Mouse (Mus musculus): Measurements from ENCODE around the gene Utp18. TPM values are rescaled to one million over a fixed set of nuclear protein-coding genes. Genes with fewer than 3 reads are reported as not detected.
A peak's percentile ranks its signal among the peaks of the same experiment; 100 is the strongest.

Gene Utp18
- polyA plus RNA-seq, 1 experiment from 2014 or later, result 40.6 TPM

DNA sequence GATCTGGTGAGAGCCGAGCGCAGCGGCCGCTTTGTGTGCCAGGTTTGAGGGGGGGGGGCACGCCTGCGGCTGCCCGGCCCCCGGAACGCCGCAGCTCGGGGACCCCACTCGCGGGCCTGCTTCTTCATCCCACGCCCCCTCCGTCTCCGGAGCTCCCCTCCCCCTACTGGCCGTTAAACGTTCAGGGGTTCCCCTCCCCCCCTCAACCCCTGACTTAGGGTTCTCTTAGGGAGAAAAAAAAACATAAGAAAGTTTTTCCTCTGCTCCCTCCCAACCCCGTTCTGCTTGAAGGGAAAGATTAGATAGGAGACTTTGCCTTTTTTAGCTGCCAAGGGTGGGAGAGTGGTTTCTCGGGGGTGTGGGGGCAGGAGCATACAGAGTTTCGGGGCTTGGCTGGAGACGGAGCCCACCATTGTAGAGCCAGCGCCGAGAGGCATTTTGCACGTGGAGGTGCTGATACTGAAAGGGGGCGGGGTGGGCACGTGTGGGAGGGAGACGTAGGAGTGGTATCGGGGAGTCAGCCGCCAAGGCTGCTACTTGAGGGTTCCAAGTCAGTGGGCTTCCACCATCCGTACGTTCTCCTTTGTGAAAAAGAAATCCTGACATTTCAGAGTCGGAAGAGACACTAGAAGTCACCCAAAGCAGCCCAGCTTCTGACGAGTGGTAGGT lies 979 bp upstream of the Utp18 start:
- H3K4me3 ChIP-seq (ENCODE audit: low read length), result peak overlapping the region; percentile 99
- H3K27me3 ChIP-seq (ENCODE audit: control insufficient read depth, insufficient read depth, low read length), result no peaks in the 10 kb centered on the region
- ATAC-seq (ENCODE audit: low FRiP score, low TSS enrichment), result no peak
- under 1% methylated on average over 32 of the region's 34 CpGs for WGBS
- H3K4me1 ChIP-seq (ENCODE audit: control insufficient read depth, insufficient read depth, low read length), result peaks cover 17% of the 10 kb centered on the region
- H3K9me3 ChIP-seq (ENCODE audit: control insufficient read depth, low read length), result no peaks in the 10 kb centered on the region
- H3K36me3 ChIP-seq (ENCODE audit: control insufficient read depth, insufficient read depth, low read length), result peaks cover 10% of the 10 kb centered on the region
- H3K9ac ChIP-seq (ENCODE audit: low read depth, low read length), result peak overlapping the region; percentile 94
- H3K27ac ChIP-seq (ENCODE audit: low read depth, low read length), result peak overlapping the region; percentile 87
- H3K4me2 ChIP-seq (replicated peaks; ENCODE audit: low read depth, low read length), result peak overlapping the region; percentile 60

DNA sequence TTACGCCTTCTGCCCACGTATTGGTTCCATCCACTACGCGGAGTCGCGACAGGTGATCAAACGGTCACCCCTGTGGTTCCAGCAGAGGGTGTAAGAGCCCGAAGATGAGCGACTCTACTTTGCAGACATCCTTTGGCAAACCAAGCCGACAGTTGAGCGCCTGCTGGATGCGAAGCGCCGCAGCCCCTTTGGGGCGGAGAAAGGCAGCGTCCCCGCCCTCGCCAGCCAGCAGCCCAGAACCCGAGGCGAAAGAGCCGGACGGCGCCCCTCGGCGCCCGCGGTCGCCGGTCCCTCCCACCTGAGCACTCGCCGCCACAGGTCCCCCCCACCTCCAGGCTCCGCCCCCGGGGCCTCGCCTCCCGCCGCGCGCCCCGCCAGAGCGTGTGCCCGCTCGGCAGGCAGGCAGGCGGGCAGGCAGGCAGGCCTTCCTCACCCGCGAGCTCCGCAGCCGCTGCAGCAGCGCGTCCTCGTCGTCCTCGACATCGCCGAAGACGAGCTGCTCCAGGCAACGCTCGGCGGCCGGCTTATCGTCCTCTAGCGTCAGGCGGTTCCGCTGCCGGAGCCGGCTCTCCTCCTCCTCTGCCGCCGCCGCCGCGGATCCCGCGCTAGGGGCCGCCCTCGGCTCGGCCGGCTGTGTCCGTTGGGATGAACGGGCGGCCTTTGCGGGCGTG lies 530 bp downstream of the Utp18 start:
- Histone ChIP-seq H3K4me2 (replicated peaks; ENCODE audit: low read depth, low read length) (peak overlapping the region; percentile 47), H3K27me3 (ENCODE audit: control insufficient read depth, insufficient read depth, low read length) (no peaks in the 10 kb centered on the region), H3K27ac (ENCODE audit: low read depth, low read length) (peak overlapping the region; percentile 87), H3K9me3 (ENCODE audit: control insufficient read depth, low read length) (no peaks in the 10 kb centered on the region), H3K4me3 (ENCODE audit: low read length) (peak overlapping the region; percentile 99), H3K36me3 (ENCODE audit: control insufficient read depth, insufficient read depth, low read length) (peaks cover 18% of the 10 kb centered on the region), H3K4me1 (ENCODE audit: control insufficient read depth, insufficient read depth, low read length) (peaks cover 17% of the 10 kb centered on the region), H3K9ac (ENCODE audit: low read depth, low read length) (peak overlapping the region; percentile 94)
- ATAC-seq (ENCODE audit: low FRiP score, low TSS enrichment), result peak; percentile 65
- under 1% methylated on average over 66 of the region's 81 CpGs for WGBS

DNA sequence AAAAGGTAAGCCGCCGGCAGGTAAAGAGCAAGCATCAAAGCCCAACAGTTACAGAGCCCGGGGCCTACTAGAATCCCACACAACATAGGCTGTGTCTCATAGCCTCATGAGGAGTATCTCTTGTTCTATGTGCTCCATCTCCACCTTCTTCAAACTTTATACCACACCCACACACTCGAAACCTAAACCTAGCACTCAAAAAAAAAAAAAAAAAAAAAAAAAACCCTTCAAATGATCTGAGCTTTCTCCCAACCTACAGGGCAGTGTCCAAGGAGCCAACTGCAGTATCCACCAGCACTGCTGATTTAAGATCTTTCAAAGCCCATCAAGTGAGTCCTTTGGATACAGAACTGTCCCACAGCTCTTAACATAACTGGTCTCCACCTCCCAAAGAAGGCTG lies 1.5 kb downstream of the Utp18 start:
- Histone ChIP-seq H3K9ac (ENCODE audit: low read depth, low read length) (peak overlapping the region; percentile 94; the same call in 1 of the 2 replicates), H3K4me3 (ENCODE audit: low read length) (peak overlapping the region; percentile 99; the same call in 1 of the 2 replicates), H3K9me3 (ENCODE audit: control insufficient read depth, low read length) (no peaks in the 10 kb centered on the region), H3K4me1 (ENCODE audit: control insufficient read depth, insufficient read depth, low read length) (peaks cover 17% of the 10 kb centered on the region), H3K27ac (ENCODE audit: low read depth, low read length) (no peak overlapping the region), H3K4me2 (replicated peaks; ENCODE audit: low read depth, low read length) (peak overlapping the region; percentile 47), H3K27me3 (ENCODE audit: control insufficient read depth, insufficient read depth, low read length) (no peaks in the 10 kb centered on the region), H3K36me3 (ENCODE audit: control insufficient read depth, insufficient read depth, low read length) (peaks cover 27% of the 10 kb centered on the region)
- ATAC-seq (ENCODE audit: low FRiP score, low TSS enrichment), result no peak
- 79% methylated on average over 4 of the region's 4 CpGs for WGBS

DNA sequence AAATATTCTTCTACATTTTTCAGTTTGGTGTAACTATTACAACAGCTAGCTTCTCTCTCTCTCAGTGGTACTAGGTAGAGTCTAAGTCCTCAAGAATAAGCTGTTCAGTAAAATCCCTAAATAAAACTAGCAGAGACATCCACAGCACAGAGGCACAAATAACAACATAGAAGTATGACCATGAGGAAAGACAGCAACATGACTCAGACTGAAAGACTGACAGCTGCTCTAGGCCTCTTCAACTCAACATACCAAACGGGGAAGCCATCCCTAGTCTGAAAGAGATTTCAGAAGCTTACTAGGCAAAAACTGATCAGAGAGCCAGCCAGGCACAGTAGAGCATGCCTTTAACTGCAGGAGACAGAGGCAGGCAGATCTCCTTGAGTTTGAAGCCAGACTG lies 22.9 kb downstream of the Utp18 start:
- Histone ChIP-seq H3K4me2 (replicated peaks; ENCODE audit: low read depth, low read length) (no peak overlapping the region), H3K4me1 (ENCODE audit: control insufficient read depth, insufficient read depth, low read length) (no peaks in the 10 kb centered on the region), H3K36me3 (ENCODE audit: control insufficient read depth, insufficient read depth, low read length) (peaks cover 40% of the 10 kb centered on the region), H3K27ac (ENCODE audit: low read depth, low read length) (no peak overlapping the region), H3K27me3 (ENCODE audit: control insufficient read depth, insufficient read depth, low read length) (no peaks in the 10 kb centered on the region), H3K9ac (ENCODE audit: low read depth, low read length) (no peak overlapping the region), H3K9me3 (ENCODE audit: control insufficient read depth, low read length) (no peaks in the 10 kb centered on the region), H3K4me3 (ENCODE audit: low read length) (no peak overlapping the region)
- no peak for ATAC-seq (ENCODE audit: low FRiP score, low TSS enrichment)
- 89% methylated on average over 1 of the region's 1 CpGs for WGBS

DNA sequence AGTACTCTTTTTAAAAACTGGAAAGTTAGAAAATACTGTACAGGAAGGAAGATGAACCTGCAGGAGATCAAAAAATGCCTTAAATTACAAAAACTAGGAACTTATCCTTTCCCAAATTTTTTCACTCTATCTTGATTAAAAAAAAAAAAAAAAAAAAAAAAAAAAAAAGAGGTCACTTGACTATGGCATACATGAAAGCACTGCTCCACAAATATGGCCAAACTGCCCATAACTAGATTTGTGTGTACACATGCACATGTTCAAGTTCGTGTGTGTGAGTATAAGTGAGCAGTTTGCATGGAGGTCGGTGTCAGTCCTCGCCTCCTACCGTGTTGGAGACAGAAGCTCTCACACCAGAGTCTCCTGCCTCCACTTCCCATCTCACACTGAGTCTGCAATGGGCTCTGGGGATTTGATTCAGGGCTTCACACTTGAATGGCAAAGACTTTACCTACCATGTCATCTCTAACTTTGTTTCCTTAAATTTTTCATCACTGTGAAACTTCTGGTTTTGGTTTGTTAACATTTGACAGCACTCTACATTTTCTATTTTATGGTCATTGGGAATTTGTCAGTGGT lies 23.4 kb downstream of the Utp18 start:
- Histone ChIP-seq H3K9ac (ENCODE audit: low read depth, low read length) (no peak overlapping the region), H3K27me3 (ENCODE audit: control insufficient read depth, insufficient read depth, low read length) (no peaks in the 10 kb centered on the region), H3K36me3 (ENCODE audit: control insufficient read depth, insufficient read depth, low read length) (peaks cover 36% of the 10 kb centered on the region), H3K27ac (ENCODE audit: low read depth, low read length) (no peak overlapping the region), H3K4me2 (replicated peaks; ENCODE audit: low read depth, low read length) (no peak overlapping the region), H3K4me3 (ENCODE audit: low read length) (no peak overlapping the region), H3K4me1 (ENCODE audit: control insufficient read depth, insufficient read depth, low read length) (no peaks in the 10 kb centered on the region), H3K9me3 (ENCODE audit: control insufficient read depth, low read length) (no peaks in the 10 kb centered on the region)
- 96% methylated on average over 4 of the region's 4 CpGs for WGBS
- no peak for ATAC-seq (ENCODE audit: low FRiP score, low TSS enrichment)

DNA sequence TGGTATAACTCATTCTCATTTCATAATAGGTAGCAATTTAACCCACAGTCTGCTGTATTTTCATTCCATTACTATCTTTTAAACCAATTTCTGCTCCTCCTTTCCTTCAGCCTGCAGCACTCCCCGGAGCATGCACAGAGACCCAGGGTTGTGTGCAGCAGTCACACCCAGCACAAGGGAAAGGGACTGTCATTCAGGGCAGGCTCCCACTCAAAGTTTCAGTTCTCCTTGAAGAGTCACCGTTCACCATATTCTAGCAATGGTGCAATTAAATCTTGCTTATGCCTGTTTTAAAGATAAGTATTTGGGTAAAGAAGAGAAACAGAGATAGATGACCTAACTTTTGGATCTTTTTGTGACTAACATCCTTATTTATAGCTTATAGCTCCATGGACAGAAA lies 24.4 kb downstream of the Utp18 start:
- no peak overlapping the region for H3K4me3 ChIP-seq (ENCODE audit: low read length)
- H3K27ac ChIP-seq (ENCODE audit: low read depth, low read length), result no peak overlapping the region
- H3K4me2 ChIP-seq (replicated peaks; ENCODE audit: low read depth, low read length), result no peak overlapping the region
- H3K36me3 ChIP-seq (ENCODE audit: control insufficient read depth, insufficient read depth, low read length), result peaks cover 28% of the 10 kb centered on the region
- no peaks in the 10 kb centered on the region for H3K27me3 ChIP-seq (ENCODE audit: control insufficient read depth, insufficient read depth, low read length)
- ATAC-seq (ENCODE audit: low FRiP score, low TSS enrichment), result no peak
- WGBS, result 89% methylated on average over 2 of the region's 2 CpGs
- H3K9ac ChIP-seq (ENCODE audit: low read depth, low read length), result no peak overlapping the region
- H3K4me1 ChIP-seq (ENCODE audit: control insufficient read depth, insufficient read depth, low read length), result no peaks in the 10 kb centered on the region
- no peaks in the 10 kb centered on the region for H3K9me3 ChIP-seq (ENCODE audit: control insufficient read depth, low read length)

DNA sequence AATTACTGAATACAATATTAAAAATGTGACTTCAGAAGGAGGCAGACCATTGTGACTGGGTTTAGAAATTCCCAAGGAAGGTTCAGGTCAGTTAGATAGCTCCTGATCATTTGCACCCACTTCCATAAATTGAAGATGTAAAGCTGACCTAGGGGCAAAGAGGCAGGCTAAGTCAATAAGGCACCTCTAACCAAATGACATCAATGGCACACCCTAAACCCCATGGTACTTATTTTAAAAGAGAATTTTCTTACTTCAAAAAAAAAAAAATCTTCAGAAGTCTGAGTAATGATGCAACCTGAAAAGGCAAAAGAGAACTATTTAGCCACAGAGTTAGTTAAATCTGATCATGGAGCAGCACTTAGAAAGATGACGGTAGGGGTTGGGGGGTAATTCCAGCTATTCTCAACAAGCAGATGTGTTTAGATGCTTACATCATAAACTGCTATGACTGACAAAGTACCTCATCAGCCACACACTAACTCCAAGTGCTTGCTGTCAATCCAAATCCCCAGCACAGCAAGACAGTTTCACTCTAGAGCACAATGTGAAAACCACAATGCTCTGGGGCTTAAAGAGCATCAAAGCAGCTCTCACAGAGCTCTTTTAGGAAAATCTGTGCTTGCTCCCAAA lies 24.9 kb downstream of the Utp18 start:
- Histone ChIP-seq H3K4me1 (ENCODE audit: control insufficient read depth, insufficient read depth, low read length) (no peaks in the 10 kb centered on the region), H3K9ac (ENCODE audit: low read depth, low read length) (no peak overlapping the region), H3K27me3 (ENCODE audit: control insufficient read depth, insufficient read depth, low read length) (no peaks in the 10 kb centered on the region), H3K36me3 (ENCODE audit: control insufficient read depth, insufficient read depth, low read length) (peaks cover 23% of the 10 kb centered on the region), H3K9me3 (ENCODE audit: control insufficient read depth, low read length) (no peaks in the 10 kb centered on the region), H3K4me2 (replicated peaks; ENCODE audit: low read depth, low read length) (no peak overlapping the region), H3K27ac (ENCODE audit: low read depth, low read length) (no peak overlapping the region), H3K4me3 (ENCODE audit: low read length) (no peak overlapping the region)
- WGBS, result 92% methylated on average over 1 of the region's 1 CpGs
- ATAC-seq (ENCODE audit: low FRiP score, low TSS enrichment), result no peak

DNA sequence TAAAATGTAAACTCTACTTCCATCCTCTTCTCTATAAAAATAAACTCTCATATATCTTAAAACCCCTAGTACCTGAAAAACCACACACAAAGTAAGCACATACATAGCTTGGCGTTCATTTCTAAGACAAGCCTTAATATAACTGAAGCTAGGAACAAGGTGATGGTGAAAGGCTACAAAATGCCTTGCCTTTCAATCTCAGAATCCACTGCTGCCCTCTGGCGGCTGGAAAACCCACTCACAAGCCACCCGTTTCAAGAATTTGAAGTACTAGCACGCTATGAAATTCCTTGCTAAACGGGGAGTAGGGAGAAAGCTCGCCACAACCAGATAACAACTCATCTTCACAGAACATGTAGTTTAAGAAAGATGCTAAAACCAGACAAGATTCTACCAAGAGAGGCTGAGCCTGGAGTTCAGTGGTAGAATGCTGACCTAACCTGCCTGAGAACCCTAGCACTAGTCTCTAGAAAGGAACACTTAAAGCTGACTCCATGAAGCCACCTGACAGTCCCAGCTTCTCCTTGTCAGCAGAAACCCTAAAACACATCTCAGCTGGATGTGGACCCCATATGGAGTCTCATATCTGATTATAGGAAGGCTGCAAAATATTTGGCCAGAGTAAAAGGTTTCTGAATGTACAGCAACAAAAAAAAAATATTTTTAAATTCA lies 29.1 kb downstream of the Utp18 start:
- H3K9ac ChIP-seq (ENCODE audit: low read depth, low read length), result no peak overlapping the region
- H3K9me3 ChIP-seq (ENCODE audit: control insufficient read depth, low read length), result no peaks in the 10 kb centered on the region
- no peak overlapping the region for H3K27ac ChIP-seq (ENCODE audit: low read depth, low read length)
- ATAC-seq (ENCODE audit: low FRiP score, low TSS enrichment), result peak; percentile 20; the same call in 1 of the 2 replicates
- no peaks in the 10 kb centered on the region for H3K4me1 ChIP-seq (ENCODE audit: control insufficient read depth, insufficient read depth, low read length)
- no peak overlapping the region for H3K4me2 ChIP-seq (replicated peaks; ENCODE audit: low read depth, low read length)
- WGBS, result 6% methylated on average over 6 of the region's 6 CpGs
- peaks cover 14% of the 10 kb centered on the region for H3K36me3 ChIP-seq (ENCODE audit: control insufficient read depth, insufficient read depth, low read length)
- no peaks in the 10 kb centered on the region for H3K27me3 ChIP-seq (ENCODE audit: control insufficient read depth, insufficient read depth, low read length)
- H3K4me3 ChIP-seq (ENCODE audit: low read length), result no peak overlapping the region
